Mouse (Mus musculus) kidney, embryonic 15.5 days (tissue): ENCODE results near the gene Faap20. TPM values are rescaled to one million over a fixed set of nuclear protein-coding genes. Genes with fewer than 3 reads are reported as not detected.

ENCODE experiments used
- ATAC-seq: fragments of 200-750 bp; cut with Nextera tagmentation; replicated peaks from 2 replicates; pipeline ENCODE4 v1.8.0; 2017; ENCODE audit warnings: moderate TSS enrichment; ENCODE audit not compliant: low FRiP score
- H3K27ac ChIP-seq: fragments of 300-500 bp; sonication (generic); 2 replicates; pipeline ENCODE4 v1.5.1; 2015; ENCODE audit warnings: mild to moderate bottlenecking, inconsistent platforms
- H3K27me3 ChIP-seq: fragments of 300-500 bp; sonication (generic); 2 replicates; pipeline ENCODE4 v1.6.1; 2015; ENCODE audit warnings: inconsistent platforms
- H3K36me3 ChIP-seq: fragments of 300-500 bp; sonication (generic); 2 replicates; pipeline ENCODE4 v1.6.1; 2015; ENCODE audit warnings: inconsistent platforms
- H3K4me1 ChIP-seq: fragments of 300-500 bp; sonication (generic); 2 replicates; pipeline ENCODE4 v1.6.1; 2015; ENCODE audit warnings: inconsistent platforms
- H3K4me2 ChIP-seq: fragments of 300-500 bp; sonication (generic); 2 replicates; pipeline ENCODE4 v1.6.1; 2015; ENCODE audit warnings: moderate library complexity, mild to moderate bottlenecking, inconsistent platforms
- H3K4me3 ChIP-seq: fragments of 300-500 bp; sonication (generic); replicated peaks from 2 replicates; pipeline ENCODE4 v1.5.1; 2015; ENCODE audit warnings: mild to moderate bottlenecking, inconsistent platforms
- H3K9ac ChIP-seq: fragments of 300-500 bp; sonication (generic); 2 replicates; pipeline ENCODE4 v1.6.1; 2015; ENCODE audit warnings: mild to moderate bottlenecking, inconsistent platforms
- H3K9me3 ChIP-seq: fragments of 300-500 bp; sonication (generic); replicated peaks from 2 replicates; pipeline ENCODE4 v1.6.1; 2016; ENCODE audit warnings: inconsistent platforms
- WGBS: fragments of 180-500 bp; shearing (Covaris S2); methylation state at CpG from one replicate; pipeline ENCODE4 v1.1.7; 2015; ENCODE audit warnings: mixed read lengths; 5-methylcytosine and 5-hydroxymethylcytosine counted together
- polyA plus RNA-seq: library from polyadenylated mRNA; unstranded; fragments of >200 nt; fragmentation: Nextera tagmentation; extraction: Ambion mirVana; gene quantifications from 2 replicates; pipeline ENCODE4 v1.2.1, GENCODE M21; 2015

The Faap20 gene
- polyA plus RNA-seq, 1 experiment from 2014 or later, result 68.8 TPM

DNA sequence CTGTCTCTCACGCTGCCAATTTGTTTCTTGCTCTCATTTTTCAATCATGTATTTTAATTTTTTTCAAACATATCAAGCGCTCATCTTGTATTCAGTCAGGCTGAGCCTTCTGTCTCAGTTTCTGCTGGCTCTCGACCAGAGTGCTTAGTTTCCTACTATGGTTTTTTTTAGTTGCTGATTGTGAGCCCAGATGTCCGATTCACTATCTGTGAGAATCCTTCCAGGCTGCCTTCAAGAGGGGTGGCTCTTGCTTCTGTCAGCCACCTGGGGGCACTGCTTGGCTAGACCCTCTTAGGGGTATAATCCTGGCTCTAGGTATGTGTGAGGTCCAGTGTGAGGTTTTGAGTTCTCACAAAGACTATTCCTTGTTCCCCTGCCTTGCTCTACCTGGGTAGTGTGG, 46.4 kb downstream of the Faap20 start:
- Histone ChIP-seq H3K27me3 (no peaks in the 10 kb centered on the region), H3K9me3 (no peaks in the 10 kb centered on the region), H3K9ac (no peak overlapping the region), H3K4me1 (0 out of 2 replicates have a peak, but pooled peaks cover 2% of the 10 kb centered on the region), H3K4me3 (no peak overlapping the region), H3K4me2 (no peak overlapping the region), H3K27ac (no peak overlapping the region), H3K36me3 (no peaks in the 10 kb centered on the region)
- WGBS, result 75% methylated on average over 4 of the region's 4 CpGs
- no peak for ATAC-seq

DNA sequence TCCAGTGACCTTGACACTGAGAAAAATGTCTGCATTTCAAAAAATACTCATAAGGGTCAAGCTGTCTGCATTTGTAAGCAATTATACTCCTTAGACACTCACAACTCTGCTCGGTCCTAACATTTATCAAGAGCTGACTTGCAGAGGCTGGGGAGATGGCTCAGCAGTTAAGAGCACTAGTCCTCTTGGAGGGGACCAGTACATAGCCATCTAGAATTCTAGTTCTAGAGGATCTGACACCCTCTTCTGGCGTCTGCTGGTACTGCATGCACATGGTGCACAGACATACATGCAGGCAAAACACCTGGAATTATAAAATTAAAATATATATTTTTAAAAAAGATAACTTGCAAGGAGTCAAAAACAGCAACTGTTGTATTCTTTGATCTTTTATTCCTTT, 47.5 kb downstream of the Faap20 start:
- ATAC-seq, result no peak
- no peak overlapping the region for H3K27ac ChIP-seq
- no peak overlapping the region for H3K9ac ChIP-seq
- no peak overlapping the region for H3K4me2 ChIP-seq
- H3K4me3 ChIP-seq, result no peak overlapping the region
- H3K27me3 ChIP-seq, result no peaks in the 10 kb centered on the region
- H3K9me3 ChIP-seq, result no peaks in the 10 kb centered on the region
- H3K4me1 ChIP-seq, result 0 out of 2 replicates have a peak, but pooled peaks cover 2% of the 10 kb centered on the region
- no peaks in the 10 kb centered on the region for H3K36me3 ChIP-seq
- 49% methylated on average over 2 of the region's 2 CpGs for WGBS

DNA sequence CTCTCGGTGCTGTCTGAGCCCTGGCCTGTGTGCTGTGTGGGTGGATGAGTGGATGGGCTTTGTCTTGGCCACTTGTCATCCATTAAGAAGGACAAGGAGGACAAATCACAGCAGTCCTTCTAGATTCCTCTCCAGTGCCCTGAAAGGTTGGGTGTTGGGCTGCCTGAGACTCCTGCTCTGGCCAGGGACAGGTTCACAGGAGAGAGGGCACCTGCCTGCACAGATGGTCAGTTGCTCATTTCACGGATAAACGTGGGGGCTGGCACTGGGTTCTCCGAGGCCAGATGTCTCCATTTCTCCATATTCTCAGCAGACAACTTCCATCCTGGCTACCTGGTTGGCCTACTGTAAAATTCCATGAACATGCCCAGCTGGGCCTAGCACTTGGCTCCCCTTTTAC, 49.2 kb downstream of the Faap20 start:
- ATAC-seq, result no peak
- Histone ChIP-seq H3K36me3 (no peaks in the 10 kb centered on the region), H3K27ac (no peak overlapping the region), H3K4me1 (0 out of 2 replicates have a peak, but pooled peaks cover 2% of the 10 kb centered on the region), H3K27me3 (no peaks in the 10 kb centered on the region), H3K9me3 (no peaks in the 10 kb centered on the region), H3K4me3 (no peak overlapping the region), H3K9ac (no peak overlapping the region), H3K4me2 (no peak overlapping the region)
- 75% methylated on average over 4 of the region's 4 CpGs for WGBS

GRCm38 (mm10) chr4:155300421-155301097, 51.0 kb downstream of the Faap20 start:
- 77% methylated on average over 21 of the region's 21 CpGs for WGBS
- ATAC-seq, result no peak

GRCm38 (mm10) chr4:155301098-155301447, 51.5 kb downstream of the Faap20 start:
- Histone ChIP-seq H3K36me3 (no peaks in the 10 kb centered on the region), H3K9ac (no peak overlapping the region), H3K4me2 (no peak overlapping the region), H3K27ac (no peak overlapping the region), H3K4me1 (peaks cover 3% of the 10 kb centered on the region; the same call in 1 of the 2 replicates), H3K27me3 (no peaks in the 10 kb centered on the region), H3K4me3 (no peak overlapping the region), H3K9me3 (no peaks in the 10 kb centered on the region)
- no peak for ATAC-seq
- WGBS, result 87% methylated on average over 7 of the region's 7 CpGs

More at GRCm38 (mm10) chr4:155300421-155301097, 51.0 kb downstream of the Faap20 start:
- no peak overlapping the region for H3K9ac ChIP-seq
- no peaks in the 10 kb centered on the region for H3K9me3 ChIP-seq
- 0 out of 2 replicates have a peak, but pooled peaks cover 2% of the 10 kb centered on the region for H3K4me1 ChIP-seq
- H3K27ac ChIP-seq, result no peak overlapping the region
- no peak overlapping the region for H3K4me3 ChIP-seq
- no peak overlapping the region for H3K4me2 ChIP-seq
- no peaks in the 10 kb centered on the region for H3K27me3 ChIP-seq
- no peaks in the 10 kb centered on the region for H3K36me3 ChIP-seq

- Histone ChIP-seq H3K4me1 (peaks cover 11% of the 10 kb centered on the region), H3K9me3 (no peaks in the 10 kb centered on the region), H3K36me3 (no peaks in the 10 kb centered on the region), H3K4me2 (no peak overlapping the region), H3K9ac (no peak overlapping the region), H3K27me3 (no peaks in the 10 kb centered on the region), H3K27ac (no peak overlapping the region), H3K4me3 (no peak overlapping the region)
- 46% methylated on average over 4 of the region's 4 CpGs for WGBS
- ATAC-seq, result no peak
Measured at GRCm38 (mm10) chr4:155301965-155302364, 52.4 kb downstream of the Faap20 start.

GRCm38 (mm10) chr4:155304508-155305096, 55.0 kb downstream of the Faap20 start:
- no peaks in the 10 kb centered on the region for H3K27me3 ChIP-seq
- H3K4me2 ChIP-seq, result no peak overlapping the region
- no peak overlapping the region for H3K27ac ChIP-seq
- H3K4me3 ChIP-seq, result no peak overlapping the region
- no peaks in the 10 kb centered on the region for H3K9me3 ChIP-seq
- WGBS, result 90% methylated on average over 7 of the region's 7 CpGs
- ATAC-seq, result no peak
- H3K4me1 ChIP-seq, result peaks cover 23% of the 10 kb centered on the region
- no peak overlapping the region for H3K9ac ChIP-seq
- H3K36me3 ChIP-seq, result no peaks in the 10 kb centered on the region

- 64% methylated on average over 8 of the region's 8 CpGs for WGBS
- Histone ChIP-seq H3K9ac (no peak overlapping the region), H3K27me3 (no peaks in the 10 kb centered on the region), H3K9me3 (no peaks in the 10 kb centered on the region), H3K4me3 (no peak overlapping the region), H3K4me1 (peaks cover 20% of the 10 kb centered on the region), H3K36me3 (no peaks in the 10 kb centered on the region), H3K4me2 (no peak overlapping the region), H3K27ac (no peak overlapping the region)
- ATAC-seq, result no peak
Measured at GRCm38 (mm10) chr4:155305531-155306031, 56.0 kb downstream of the Faap20 start.

Other genes with a start within 250 kb of the Faap20 start
- gene Plch2, start 193.0 kb upstream of the Faap20 start, polyA plus RNA-seq, result 2.6 TPM in 2 replicates
- 23.2 and 24.0 TPM in 2 replicates for gene Pex10, start 182.8 kb upstream of the Faap20 start, polyA plus RNA-seq
- gene Rer1, start 163.4 kb upstream of the Faap20 start, polyA plus RNA-seq, result 152 and 165 TPM in 2 replicates
- 5.1 and 5.3 TPM in 2 replicates for gene Morn1, start 163.2 kb upstream of the Faap20 start, polyA plus RNA-seq
- 14.7 and 16.9 TPM in 2 replicates for gene Ski, start 27.2 kb upstream of the Faap20 start, polyA plus RNA-seq
- 14.2 and 16.6 TPM in 2 replicates for gene Prkcz, start 111.6 kb downstream of the Faap20 start, polyA plus RNA-seq
- gene Gabrd, start 148.3 kb downstream of the Faap20 start, polyA plus RNA-seq, result not detected in 2 replicates
- 1.8 and 2.3 TPM in 2 replicates for gene Cfap74, start 159.4 kb downstream of the Faap20 start, polyA plus RNA-seq
- 1.0 and 1.1 TPM in 2 replicates for gene Tmem52, start 219.3 kb downstream of the Faap20 start, polyA plus RNA-seq
- 476 and 488 TPM in 2 replicates for gene Gnb1, start 241.6 kb downstream of the Faap20 start, polyA plus RNA-seq